Mouse (Mus musculus): ENCODE measurements around the gene Fam136a. TPM values are rescaled to one million over a fixed set of nuclear protein-coding genes. Genes with fewer than 3 reads are reported as not detected.

Gene Fam136a
- polyA plus RNA-seq, 1 experiment from 2014 or later, result 125 TPM

Other genes starting within 250 kb of the Fam136a start
- gene Tgfa, start 170.4 kb upstream of the Fam136a start, polyA plus RNA-seq (2015; fragmentation: Nextera tagmentation; extraction: Ambion mirVana), result 3.6 and 5.8 TPM in 2 replicates
- gene Snrpg, start 5.7 kb downstream of the Fam136a start, polyA plus RNA-seq (2015; fragmentation: Nextera tagmentation; extraction: Ambion mirVana), result 768 and 781 TPM in 2 replicates
- 80.4 and 89.2 TPM in 2 replicates for gene Pcyox1, start 31.5 kb downstream of the Fam136a start, polyA plus RNA-seq (2015; fragmentation: Nextera tagmentation; extraction: Ambion mirVana)
- gene Tia1, start 38.6 kb downstream of the Fam136a start, polyA plus RNA-seq (2015; fragmentation: Nextera tagmentation; extraction: Ambion mirVana), result 279 and 301 TPM in 2 replicates
- gene Gm44790, start 61.0 kb downstream of the Fam136a start, polyA plus RNA-seq (2015; fragmentation: Nextera tagmentation; extraction: Ambion mirVana), result not detected in 2 replicates
- gene C87436, start 72.7 kb downstream of the Fam136a start, polyA plus RNA-seq (2015; fragmentation: Nextera tagmentation; extraction: Ambion mirVana), result 27.9 and 31.4 TPM in 2 replicates
- gene Pcbp1, start 160.7 kb downstream of the Fam136a start, polyA plus RNA-seq (2015; fragmentation: Nextera tagmentation; extraction: Ambion mirVana), result 270 and 423 TPM in 2 replicates